Mouse (Mus musculus) hindbrain, embryonic 12.5 days (tissue): ENCODE measurements at regions not wholly inside any gene's neighbourhood (a gene's known extent, or its start where the extent isn't known, plus 50 kb on each side); places are given as distances from the start of the nearest gene placed in this dataset.

Experiments used
- ATAC-seq: fragments of 200-750 bp; cut with Nextera tagmentation; 2 replicates; pipeline ENCODE4 v1.8.0; 2017; ENCODE audit warnings: moderate TSS enrichment; ENCODE audit not compliant: low FRiP score
- H3K27ac ChIP-seq: fragments of 300-500 bp; sonication (generic); 2 replicates; pipeline ENCODE4 v1.5.1; 2016; ENCODE audit warnings: mild to moderate bottlenecking
- H3K27me3 ChIP-seq: fragments of 300-500 bp; sonication (generic); 2 replicates; pipeline ENCODE4 v1.6.1; 2016; ENCODE audit warnings: mild to moderate bottlenecking
- H3K36me3 ChIP-seq: fragments of 300-500 bp; sonication (generic); 2 replicates; pipeline ENCODE4 v1.6.1; 2016; ENCODE audit warnings: mild to moderate bottlenecking
- H3K4me1 ChIP-seq: fragments of 300-500 bp; sonication (generic); 2 replicates; pipeline ENCODE4 v1.6.1; 2016
- H3K4me2 ChIP-seq: fragments of 300-500 bp; sonication (generic); replicated peaks from 2 replicates; pipeline ENCODE4 v1.6.1; 2016; ENCODE audit warnings: mild to moderate bottlenecking
- H3K4me3 ChIP-seq: fragments of 300-500 bp; sonication (generic); 2 replicates; pipeline ENCODE4 v1.5.1; 2016; ENCODE audit warnings: mild to moderate bottlenecking
- H3K9ac ChIP-seq: fragments of 300-500 bp; sonication (generic); 2 replicates; pipeline ENCODE4 v1.6.1; 2016; ENCODE audit warnings: mild to moderate bottlenecking, moderate library complexity
- H3K9me3 ChIP-seq: fragments of 300-500 bp; sonication (generic); replicated peaks from 2 replicates; pipeline ENCODE4 v1.6.1; 2016; ENCODE audit warnings: mild to moderate bottlenecking
- WGBS: fragments of 180-500 bp; shearing (Covaris S2); methylation state at CpG from one replicate; pipeline ENCODE4 v1.1.7; 2016; 5-methylcytosine and 5-hydroxymethylcytosine counted together

DNA sequence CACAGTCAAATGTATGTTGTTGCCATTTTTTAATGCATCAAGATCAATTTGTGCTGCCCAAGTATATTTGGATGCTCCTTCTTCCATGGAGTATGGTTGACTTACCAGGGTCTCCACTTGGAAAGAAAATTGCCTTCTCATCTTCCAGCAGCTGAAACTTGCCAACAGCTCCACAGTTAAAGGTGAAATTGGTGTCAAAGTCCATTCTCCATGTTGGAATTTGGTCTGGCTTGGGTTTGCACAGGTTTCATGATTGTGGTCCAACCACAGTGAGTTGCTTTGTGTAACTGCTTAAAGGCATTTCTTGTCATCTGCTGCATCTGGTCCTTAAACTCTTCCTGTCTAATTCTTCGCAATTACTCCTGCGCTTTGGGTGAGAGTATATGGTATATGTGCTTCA lies 634.3 kb downstream of the Nup35 start:
- 96% methylated on average over 2 of the region's 2 CpGs for WGBS
- Histone ChIP-seq H3K4me2 (no peak overlapping the region), H3K27me3 (no peaks in the 10 kb centered on the region), H3K4me1 (no peaks in the 10 kb centered on the region), H3K27ac (no peak overlapping the region), H3K9me3 (no peaks in the 10 kb centered on the region), H3K4me3 (no peak overlapping the region), H3K36me3 (no peaks in the 10 kb centered on the region), H3K9ac (no peak overlapping the region)
- no peak for ATAC-seq

- no peak for ATAC-seq
- no peaks in the 10 kb centered on the region for H3K27me3 ChIP-seq
- H3K9ac ChIP-seq, result no peak overlapping the region
- WGBS, result 89% methylated on average over 4 of the region's 4 CpGs
- no peaks in the 10 kb centered on the region for H3K4me1 ChIP-seq
- no peak overlapping the region for H3K27ac ChIP-seq
- no peak overlapping the region for H3K4me2 ChIP-seq
- H3K4me3 ChIP-seq, result no peak overlapping the region
- no peaks in the 10 kb centered on the region for H3K36me3 ChIP-seq
- no peaks in the 10 kb centered on the region for H3K9me3 ChIP-seq
Observed at GRCm38 (mm10) chr2:81262056-81262765, 645.2 kb downstream of the Nup35 start.

- Histone ChIP-seq H3K4me3 (no peak overlapping the region), H3K27ac (no peak overlapping the region), H3K36me3 (no peaks in the 10 kb centered on the region), H3K27me3 (no peaks in the 10 kb centered on the region), H3K9ac (no peak overlapping the region), H3K4me1 (no peaks in the 10 kb centered on the region), H3K9me3 (no peaks in the 10 kb centered on the region), H3K4me2 (no peak overlapping the region)
- 60% methylated on average over 3 of the region's 3 CpGs for WGBS
- no peak for ATAC-seq
Observed at GRCm38 (mm10) chr2:81269245-81269880, 652.3 kb downstream of the Nup35 start.

- Histone ChIP-seq H3K4me1 (no peaks in the 10 kb centered on the region), H3K4me2 (no peak overlapping the region), H3K9me3 (no peaks in the 10 kb centered on the region), H3K36me3 (no peaks in the 10 kb centered on the region), H3K4me3 (no peak overlapping the region), H3K27me3 (no peaks in the 10 kb centered on the region), H3K27ac (no peak overlapping the region), H3K9ac (no peak overlapping the region)
- no peak for ATAC-seq
- WGBS, result 79% methylated on average over 1 of the region's 1 CpGs
Observed at GRCm38 (mm10) chr2:81270914-81271313, 653.9 kb downstream of the Nup35 start.

DNA sequence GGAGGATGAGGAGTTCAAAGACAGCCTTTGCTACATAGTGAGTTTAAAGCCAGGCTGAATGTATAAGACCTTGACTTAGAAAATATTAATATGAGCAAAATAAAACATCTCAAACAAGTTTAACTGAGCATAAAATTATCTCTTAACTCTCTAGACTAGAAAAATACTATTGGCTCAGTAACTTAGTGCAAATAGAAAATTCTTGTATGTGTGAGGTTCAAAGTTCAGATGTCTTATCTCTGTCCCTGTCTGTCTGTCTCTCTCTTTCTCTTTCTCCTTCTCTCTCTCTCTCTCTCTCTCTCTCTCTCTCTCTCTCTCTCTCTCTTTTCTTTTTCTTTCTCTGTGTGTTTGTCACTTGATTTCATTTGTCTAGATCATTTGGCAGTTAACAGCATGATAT lies 655.5 kb downstream of the Nup35 start:
- H3K36me3 ChIP-seq, result no peaks in the 10 kb centered on the region
- H3K27ac ChIP-seq, result no peak overlapping the region
- no peak overlapping the region for H3K4me3 ChIP-seq
- no peaks in the 10 kb centered on the region for H3K4me1 ChIP-seq
- H3K9me3 ChIP-seq, result no peaks in the 10 kb centered on the region
- no peak for ATAC-seq
- H3K27me3 ChIP-seq, result no peaks in the 10 kb centered on the region
- H3K9ac ChIP-seq, result no peak overlapping the region
- no peak overlapping the region for H3K4me2 ChIP-seq

- 62% methylated on average over 3 of the region's 3 CpGs for WGBS
- Histone ChIP-seq H3K9me3 (no peaks in the 10 kb centered on the region), H3K4me2 (no peak overlapping the region), H3K27me3 (no peaks in the 10 kb centered on the region), H3K4me1 (no peaks in the 10 kb centered on the region), H3K27ac (no peak overlapping the region), H3K4me3 (no peak overlapping the region), H3K36me3 (no peaks in the 10 kb centered on the region), H3K9ac (no peak overlapping the region)
- peak; percentile 54 for ATAC-seq
Observed at GRCm38 (mm10) chr2:81287414-81287813, 670.4 kb downstream of the Nup35 start.

- Histone ChIP-seq H3K36me3 (no peaks in the 10 kb centered on the region), H3K4me1 (no peaks in the 10 kb centered on the region), H3K27me3 (no peaks in the 10 kb centered on the region), H3K9me3 (no peaks in the 10 kb centered on the region), H3K27ac (no peak overlapping the region), H3K4me2 (no peak overlapping the region), H3K4me3 (no peak overlapping the region), H3K9ac (no peak overlapping the region)
- 84% methylated on average over 3 of the region's 3 CpGs for WGBS
- ATAC-seq, result no peak
Observed at GRCm38 (mm10) chr2:81328648-81329047, 711.6 kb downstream of the Nup35 start.

DNA sequence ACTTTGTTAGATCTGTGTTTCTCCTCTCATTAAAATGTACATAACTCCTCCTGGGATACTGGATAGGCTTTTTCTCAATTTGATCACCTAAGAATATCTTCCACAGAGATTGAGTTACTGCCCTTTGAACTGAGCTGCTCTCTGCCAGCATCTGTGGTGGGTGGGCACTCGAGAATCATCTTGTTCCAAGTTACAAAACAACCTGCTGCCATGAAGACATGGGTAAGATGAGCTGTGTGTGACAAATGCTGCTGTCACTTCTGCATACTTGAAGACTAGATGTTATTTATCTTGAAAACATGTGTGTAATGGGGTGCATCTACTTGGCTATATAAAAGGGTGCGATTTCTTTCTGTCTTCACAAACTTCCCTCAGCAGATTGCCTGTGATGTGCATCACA lies 716.0 kb upstream of the Zfp804a start:
- Histone ChIP-seq H3K4me2 (no peak overlapping the region), H3K27ac (no peak overlapping the region), H3K4me3 (no peak overlapping the region), H3K9me3 (no peaks in the 10 kb centered on the region), H3K4me1 (no peaks in the 10 kb centered on the region), H3K9ac (no peak overlapping the region), H3K36me3 (no peaks in the 10 kb centered on the region), H3K27me3 (no peaks in the 10 kb centered on the region)
- 85% methylated on average over 2 of the region's 2 CpGs for WGBS
- no peak for ATAC-seq

DNA sequence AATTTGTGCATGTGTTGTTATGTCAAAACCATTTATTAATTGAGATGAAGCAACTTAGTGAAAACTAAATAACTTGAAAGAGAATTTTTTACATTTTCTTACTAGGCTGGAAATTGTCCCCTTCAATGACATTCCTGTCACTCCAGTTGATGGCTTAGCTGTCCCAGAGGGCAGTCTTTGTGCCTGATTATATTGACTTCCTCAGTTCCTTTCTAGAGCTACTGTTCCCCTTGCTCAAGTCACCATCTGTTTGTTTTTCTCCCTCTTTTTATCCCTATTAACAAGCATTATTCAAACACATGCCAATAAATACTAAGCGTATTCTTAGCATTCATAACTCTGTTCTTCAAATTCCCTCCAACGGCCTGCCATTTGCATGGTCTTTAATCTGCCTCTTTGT lies 712.6 kb upstream of the Zfp804a start:
- Histone ChIP-seq H3K27me3 (no peaks in the 10 kb centered on the region), H3K9me3 (no peaks in the 10 kb centered on the region), H3K9ac (no peak overlapping the region), H3K27ac (no peak overlapping the region), H3K4me2 (no peak overlapping the region), H3K36me3 (no peaks in the 10 kb centered on the region), H3K4me1 (no peaks in the 10 kb centered on the region), H3K4me3 (no peak overlapping the region)
- 62% methylated on average over 2 of the region's 2 CpGs for WGBS
- peak; percentile 63; the same call in 1 of the 2 replicates for ATAC-seq
